Mouse (Mus musculus) ES-E14 (cell line): Measurements from ENCODE around the gene Wdr46.

Source experiments
- ZC3H11A ChIP-seq: IDR thresholded peaks from 2 replicates; pipeline ENCODE4 v1.6.1; 2012; ENCODE audit warnings: low read depth, mild to moderate bottlenecking, inconsistent platforms, low read length, borderline replicate concordance
- ZNF384 ChIP-seq: IDR thresholded peaks from 2 replicates; pipeline ENCODE4 v1.6.1; 2012; ENCODE audit warnings: low read depth, low read length, inconsistent platforms

- TF ChIP-seq ZC3H11A: no peak
- TF ChIP-seq ZNF384: no peak
These were observed 521 bp downstream of the Wdr46 start for GRCm38 (mm10) chr17:33940981-33941380.
